Comparison of ENCODE assay signal across 8 mouse cellular contexts in the genomic region with DNA sequence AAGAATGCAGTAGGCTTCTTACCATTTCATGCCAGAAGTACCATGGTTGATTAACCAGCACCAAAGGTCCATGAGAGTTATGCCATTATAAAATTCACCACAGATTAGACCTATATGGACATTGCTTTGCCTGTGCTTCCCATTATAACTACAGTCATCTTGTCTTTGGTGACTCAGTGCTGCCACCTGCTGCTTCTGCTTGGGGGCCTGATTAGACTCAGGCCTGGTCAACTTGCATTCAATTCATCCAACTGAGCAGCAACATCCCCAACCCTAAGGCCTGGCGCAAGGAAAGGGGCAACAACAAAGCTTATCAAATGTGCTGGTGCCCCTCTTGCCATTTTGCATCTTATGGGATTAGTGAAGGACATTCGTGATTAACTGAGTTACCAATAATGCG. TPM values are rescaled to one million over a fixed set of nuclear protein-coding genes. Genes with fewer than 3 reads are reported as not detected.
DNase-seq lines count a peak whose midpoint lies in the region; ATAC-seq and TF ChIP-seq lines count a peak whose summit lies in the region.
"Had no signal": no experiment of that assay in that cellular context is flagged by ENCODE, and none has a peak within 500 bp of the region (broad histone marks: within the 10 kb centered on the region; RNA-seq: fewer than 3 reads in every experiment).

No protein-coding gene starts in this region.

- 0 out of 2 replicates have a peak, but pooled peaks cover 3% of the 10 kb centered on the region for H3K4me1 ChIP-seq in lung, postnatal 0 days (ENCODE audit: insufficient read depth, low read depth, low read length)

- no peak overlapping the region for H3K4me3 ChIP-seq in lung, postnatal 0 days (ENCODE audit: low read depth, low read length)

- no peak overlapping the region for H3K9ac ChIP-seq in lung, postnatal 0 days (replicated peaks; ENCODE audit: low read depth)

- no peak overlapping the region for H3K27ac ChIP-seq in lung, postnatal 0 days (ENCODE audit: low read length)
- H3K27ac ChIP-seq: macrophage had no signal

- TF ChIP-seq EP300 in lung, postnatal 0 days (IDR thresholded peaks at IDR 0.05) = no peak

- H3K4me2 ChIP-seq in lung, postnatal 0 days (replicated peaks; ENCODE audit: low read depth, low read length) = no peak overlapping the region

- 90% methylated on average over 3 of the region's 3 CpGs for WGBS in large intestine, adult 2 months
- WGBS in lung, postnatal 0 days = 86% methylated on average over 3 of the region's 3 CpGs

- no peaks in the 10 kb centered on the region for H3K9me3 ChIP-seq in lung, postnatal 0 days (ENCODE audit: low read length)

- peak; percentile 94 for TF ChIP-seq CTCF in lung, postnatal 0 days (IDR thresholded peaks at IDR 0.05)

- peak; percentile 80 for DNase-seq in CD4-positive, CD25-positive, alpha-beta regulatory T cell, adult 2 months (ENCODE audit: low read depth, low spot score)
- peak; percentile 92 for DNase-seq in NIH3T3 (ENCODE audit: low read depth)
- DNase-seq in cerebellum, adult 9-11 months = peak; percentile 69
- peak; percentile 46 for DNase-seq in gastrocnemius, postnatal 25 days
- peak; percentile 44 for DNase-seq in large intestine, adult 2 months (ENCODE audit: low read depth, low spot score)
- DNase-seq in lung, postnatal 0 days (ENCODE audit: low spot score) = peak; percentile 67
- DNase-seq in skeletal muscle tissue, adult 2 months (ENCODE audit: low read depth, low spot score) = peak; percentile 58

- ATAC-seq in lung, postnatal 0 days = peak; percentile 49; the same call in 1 of the 2 replicates

- no peaks in the 10 kb centered on the region for H3K36me3 ChIP-seq in lung, postnatal 0 days (ENCODE audit: insufficient read depth, low read length)

- H3K27me3 ChIP-seq in lung, postnatal 0 days (replicated peaks; ENCODE audit: insufficient read depth, low read length) = no peaks in the 10 kb centered on the region

RNA-seq across cellular contexts. Expression of a gene that starts 19.3 kb away (rescaled TPM):
- total RNA-seq in gastrocnemius, postnatal 25 days (2021) = 1 to 10 TPM; 5.3 to 6.8 TPM
- 4.0 and 4.1 TPM in 2 replicates for polyA plus RNA-seq in large intestine, adult 2 months (2012; rRNA removed)
- 11.1 and 11.5 TPM in 2 replicates for polyA plus RNA-seq in lung, postnatal 0 days (2015; fragmentation: Nextera tagmentation; extraction: Ambion mirVana)

RNA-seq across cellular contexts. Expression of a gene that starts 28.3 kb away (rescaled TPM):
- not detected for total RNA-seq in gastrocnemius, postnatal 25 days (2021)
- polyA plus RNA-seq in large intestine, adult 2 months (2012; rRNA removed) = 4.0 and 6.1 TPM in 2 replicates
- not detected in 2 replicates for polyA plus RNA-seq in lung, postnatal 0 days (2015; fragmentation: Nextera tagmentation; extraction: Ambion mirVana)
- polyA plus RNA-seq: macrophage had no signal

RNA-seq across cellular contexts. Expression of a gene that starts 32.3 kb away (rescaled TPM):
- total RNA-seq in gastrocnemius, postnatal 25 days (2021) = 10 to 100 TPM; 31.7 to 33.6 TPM
- 2.9 and 3.8 TPM in 2 replicates for polyA plus RNA-seq in large intestine, adult 2 months (2012; rRNA removed)
- 1.6 and 1.7 TPM in 2 replicates for polyA plus RNA-seq in lung, postnatal 0 days (2015; fragmentation: Nextera tagmentation; extraction: Ambion mirVana)
